Mouse (Mus musculus) myocyte (in vitro differentiated cells): Measurements from ENCODE around the gene 4931428F04Rik. TPM values are rescaled to one million over a fixed set of nuclear protein-coding genes. Genes with fewer than 3 reads are reported as not detected.
"Not testable (repeated sequence)": the region's sequence is repeated elsewhere in the genome, so short reads cannot be mapped to it uniquely, and the experiment has no call there.

Experiments
- H3K27me3 ChIP-seq: one replicate; pipeline ENCODE4 v1.6.1; 2011; ENCODE audit not compliant: control insufficient read depth, insufficient read depth, insufficient read length
- H3K36me3 ChIP-seq: one replicate; pipeline ENCODE4 v1.6.1; 2011; ENCODE audit not compliant: control insufficient read depth, insufficient read depth
- H3K4me2 ChIP-seq: one replicate; pipeline ENCODE4 v1.6.1; 2011; ENCODE audit warnings: low read depth, control low read depth
- H3K4me3 ChIP-seq: one replicate; pipeline ENCODE4 v1.5.1; 2011; ENCODE audit warnings: mild to moderate bottlenecking, control low read depth, moderate library complexity
- H3K79me2 ChIP-seq: one replicate; pipeline ENCODE4 v1.6.1; 2011; ENCODE audit not compliant: control insufficient read depth, insufficient read depth
- H3ac ChIP-seq: one replicate; pipeline ENCODE4 v1.6.1; 2011; ENCODE audit not compliant: control insufficient read depth, insufficient read length
- POLR2AphosphoS2 ChIP-seq: IDR thresholded peaks from one replicate; pipeline ENCODE4 v1.6.1; 2011; ENCODE audit warnings: low read depth, control low read depth; ENCODE audit not compliant: insufficient read length
- TCF12 ChIP-seq: IDR thresholded peaks from one replicate; pipeline ENCODE4 v1.6.1; 2011; ENCODE audit warnings: mild to moderate bottlenecking, control low read depth; ENCODE audit not compliant: poor library complexity, insufficient read depth, severe bottlenecking
- polyA plus RNA-seq: library from polyadenylated mRNA; unstranded; fragments of >200 nt; fragmentation: generic; extraction: Trizol; gene quantifications from one replicate; pipeline ENCODE4 v1.2.1, GENCODE M21; 2012; ENCODE audit warnings: missing spikeins

The 4931428F04Rik gene
- polyA plus RNA-seq, 1 experiment = 6.2 TPM

DNA sequence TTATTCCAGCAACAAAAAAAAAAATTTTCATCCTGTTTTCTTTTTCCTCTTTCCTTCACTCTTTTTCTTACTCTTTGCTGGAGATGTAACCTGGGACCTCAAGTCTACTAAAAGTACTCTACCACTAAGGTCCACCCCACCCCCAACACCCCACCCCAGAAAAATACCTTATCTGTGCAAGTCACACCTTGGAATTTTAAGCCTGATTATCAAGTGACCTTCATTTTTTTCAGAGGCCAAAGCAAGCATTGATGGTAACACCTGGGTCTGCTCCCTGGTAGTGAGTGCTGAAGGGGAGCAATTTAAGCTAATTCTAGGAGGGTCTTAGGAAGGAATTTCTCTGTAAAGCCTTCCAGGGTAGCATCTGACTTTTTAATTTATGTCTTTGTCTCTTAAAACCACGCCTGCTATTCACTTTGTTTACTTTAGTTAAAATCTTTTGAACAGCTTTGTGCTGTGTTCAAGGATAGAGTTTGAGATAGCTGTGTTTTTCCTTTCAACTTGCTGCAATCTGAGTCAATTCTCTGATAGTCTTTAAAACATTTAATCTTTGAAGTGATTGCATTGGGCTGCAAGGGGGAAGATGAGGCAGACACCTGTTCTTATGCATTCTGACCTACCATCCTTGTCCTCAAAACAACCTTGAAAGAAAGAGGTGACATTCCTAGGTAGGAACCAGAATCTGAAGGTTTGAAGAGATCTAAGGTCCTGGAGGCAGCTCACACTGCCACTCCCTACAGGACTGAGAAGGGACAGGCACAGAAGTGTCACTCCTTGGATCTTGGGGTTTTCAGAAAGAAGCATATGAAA is 56.3 kb downstream of the 4931428F04Rik start:
- TF ChIP-seq TCF12 (no peak), POLR2AphosphoS2 (no peak)
- no peak overlapping the region for H3K4me2 ChIP-seq
- no peak overlapping the region for H3K4me3 ChIP-seq
- H3K27me3 ChIP-seq = no peaks in the 10 kb centered on the region
- peaks cover 18% of the 10 kb centered on the region for H3K79me2 ChIP-seq
- no peak overlapping the region for H3ac ChIP-seq
- H3K36me3 ChIP-seq = peaks cover 3% of the 10 kb centered on the region

- not testable (repeated sequence) for H3K4me3 ChIP-seq, H3ac ChIP-seq, H3K36me3 ChIP-seq, H3K4me2 ChIP-seq, H3K27me3 ChIP-seq
- peaks cover 28% of the 10 kb centered on the region for H3K79me2 ChIP-seq
Measured at GRCm38 (mm10) chr8:105232321-105232693, 57.4 kb downstream of the 4931428F04Rik start.

GRCm38 (mm10) chr8:105231503-105232320 is 58.0 kb downstream of the 4931428F04Rik start:
- peaks cover 3% of the 10 kb centered on the region for H3K36me3 ChIP-seq
- no peak overlapping the region for H3K4me2 ChIP-seq
- H3K79me2 ChIP-seq = peaks cover 34% of the 10 kb centered on the region
- TF ChIP-seq POLR2AphosphoS2 = no peak
- no peak overlapping the region for H3K4me3 ChIP-seq
- H3ac ChIP-seq = no peak overlapping the region
- no peaks in the 10 kb centered on the region for H3K27me3 ChIP-seq

Other genes with a start within 250 kb of the 4931428F04Rik start
- gene Ces3a, start 241.3 kb downstream of the 4931428F04Rik start, polyA plus RNA-seq = not detected
- not detected for gene Ces3b, start 206.1 kb downstream of the 4931428F04Rik start, polyA plus RNA-seq
- gene Ces4a, start 158.1 kb downstream of the 4931428F04Rik start, polyA plus RNA-seq = not detected
- 38.1 TPM for gene Cbfb, start 119.2 kb downstream of the 4931428F04Rik start, polyA plus RNA-seq
- 16.6 TPM for gene D230025D16Rik, start 64.7 kb downstream of the 4931428F04Rik start, polyA plus RNA-seq
- 6.2 TPM for gene B3gnt9, start 34.7 kb downstream of the 4931428F04Rik start, polyA plus RNA-seq
- gene Tradd, start 25.3 kb downstream of the 4931428F04Rik start, polyA plus RNA-seq = 27.0 TPM
- 10.5 TPM for gene Fbxl8, start 25.2 kb downstream of the 4931428F04Rik start, polyA plus RNA-seq
- gene Hsf4, start 20.1 kb downstream of the 4931428F04Rik start, polyA plus RNA-seq = 5.8 TPM
- 23.2 TPM for gene Nol3, start 13.7 kb downstream of the 4931428F04Rik start, polyA plus RNA-seq
- gene Exoc3l, start 6.2 kb upstream of the 4931428F04Rik start, polyA plus RNA-seq = 23.4 TPM
- 59.7 TPM for gene E2f4, start 7.8 kb upstream of the 4931428F04Rik start, polyA plus RNA-seq
- gene Elmo3, start 15.7 kb upstream of the 4931428F04Rik start, polyA plus RNA-seq = 0.92 TPM
- 1.8 TPM for gene Lrrc29, start 36.4 kb upstream of the 4931428F04Rik start, polyA plus RNA-seq
- gene Tmem208, start 36.5 kb upstream of the 4931428F04Rik start, polyA plus RNA-seq = 109 TPM
- 19.0 TPM for gene Fhod1, start 58.1 kb upstream of the 4931428F04Rik start, polyA plus RNA-seq
- gene Slc9a5, start 59.0 kb upstream of the 4931428F04Rik start, polyA plus RNA-seq = 6.2 TPM
- 1.0 TPM for gene Plekhg4, start 83.4 kb upstream of the 4931428F04Rik start, polyA plus RNA-seq
- not detected for gene Kctd19, start 123.6 kb upstream of the 4931428F04Rik start, polyA plus RNA-seq
- gene Lrrc36, start 123.7 kb upstream of the 4931428F04Rik start, polyA plus RNA-seq = not detected
- 155 TPM for gene Tppp3, start 181.7 kb upstream of the 4931428F04Rik start, polyA plus RNA-seq
- 17.3 TPM for gene Zdhhc1, start 207.0 kb upstream of the 4931428F04Rik start, polyA plus RNA-seq
- gene Hsd11b2, start 228.9 kb upstream of the 4931428F04Rik start, polyA plus RNA-seq = 0.59 TPM